Mouse (Mus musculus): Measurements from ENCODE around the gene A930017K11Rik.

A930017K11Rik gene

GRCm38 (mm10) chr17:25958771-25959494, 6.6 kb upstream of the A930017K11Rik start:
- DNase-seq: no peak

- no peak for DNase-seq
Observed at GRCm38 (mm10) chr17:25957586-25958051, 5.3 kb upstream of the A930017K11Rik start.

- no peak for DNase-seq
Observed at GRCm38 (mm10) chr17:25956631-25957030, 4.3 kb upstream of the A930017K11Rik start.

- DNase-seq: no peak
Observed at GRCm38 (mm10) chr17:25956201-25956600, 3.8 kb upstream of the A930017K11Rik start.

- no peak for DNase-seq
Observed at GRCm38 (mm10) chr17:25955736-25956135, 3.4 kb upstream of the A930017K11Rik start.

GRCm38 (mm10) chr17:25954671-25955070, 2.3 kb upstream of the A930017K11Rik start:
- DNase-seq: no peak

GRCm38 (mm10) chr17:25953161-25953560, 796 bp upstream of the A930017K11Rik start:
- DNase-seq: no peak

- DNase-seq: no peak
Observed at GRCm38 (mm10) chr17:25951225-25951802, 1.1 kb downstream of the A930017K11Rik start.

- DNase-seq: no peak
Observed at GRCm38 (mm10) chr17:25950706-25951105, 1.7 kb downstream of the A930017K11Rik start.

- no peak for DNase-seq
Observed at GRCm38 (mm10) chr17:25949981-25950380, 2.4 kb downstream of the A930017K11Rik start.

- DNase-seq: no peak
Observed at GRCm38 (mm10) chr17:25948051-25948450, 4.3 kb downstream of the A930017K11Rik start.

GRCm38 (mm10) chr17:25947576-25947975, 4.8 kb downstream of the A930017K11Rik start:
- no peak for DNase-seq

GRCm38 (mm10) chr17:25946891-25947290, 5.5 kb downstream of the A930017K11Rik start:
- DNase-seq: no peak

GRCm38 (mm10) chr17:25946349-25946748, 6.0 kb downstream of the A930017K11Rik start:
- no peak for DNase-seq

GRCm38 (mm10) chr17:25945517-25946155, 6.7 kb downstream of the A930017K11Rik start:
- no peak for DNase-seq

- DNase-seq: no peak
Observed at GRCm38 (mm10) chr17:25944366-25945163, 7.8 kb downstream of the A930017K11Rik start, which contains the start of the genes Pigq and Nhlrc4. TSS of gene Pigq (minus strand) at chr17:25944936. TSS of gene Nhlrc4 (minus strand) at chr17:25944961.

GRCm38 (mm10) chr17:25943769-25944168, 8.6 kb downstream of the A930017K11Rik start:
- DNase-seq: no peak

- no peak for DNase-seq
Observed at GRCm38 (mm10) chr17:25943221-25943620, 9.1 kb downstream of the A930017K11Rik start.

GRCm38 (mm10) chr17:25942597-25943151, 9.7 kb downstream of the A930017K11Rik start:
- DNase-seq: peak in 1 of 2 experiments; percentile 7

- peak; percentile 83 to 86 for DNase-seq
Observed at GRCm38 (mm10) chr17:25941511-25942241, 10.7 kb downstream of the A930017K11Rik start.

GRCm38 (mm10) chr17:25934526-25934925, 17.8 kb downstream of the A930017K11Rik start:
- DNase-seq: no peak

- DNase-seq: no peak
Observed at GRCm38 (mm10) chr17:25925348-25925747, 27.0 kb downstream of the A930017K11Rik start.

All from B cell, adult 2 months (primary cell).